Mouse (Mus musculus) erythroblast, adult 5-6 weeks (primary cell): ENCODE measurements around the gene Olfr739. TPM values are rescaled to one million over a fixed set of nuclear protein-coding genes. Genes with fewer than 3 reads are reported as not detected.

Source experiments
- ATAC-seq: replicated peaks from 2 replicates; pipeline ENCODE4 v1.8.0; 2016; ENCODE audit warnings: moderate number of reproducible peaks, mild to moderate bottlenecking, moderate TSS enrichment, inconsistent platforms; ENCODE audit not compliant: poor library complexity, low FRiP score, severe bottlenecking
- total RNA-seq, 2 experiments: library from RNA; stranded (forward) in 1 of 2; stranded (reverse) in 1 of 2; fragments of 150-400 nt in 1 of 2; fragments of 200-764, 138-1000 nt in 1 of 2; gene quantifications; 2 replicates each; pipeline versions ENCODE4 v1.2.3 to v1.2.4; 2015 to 2017; ENCODE audit warnings: low replicate concordance in 2 of 2

Olfr739 gene
- not detected in 2 replicates for total RNA-seq (2015; ENCODE audit: low replicate concordance)
- not detected in 2 replicates for total RNA-seq (2017; ENCODE audit: low replicate concordance)

GRCm38 (mm10) chr14:50418326-50418725 lies at the start of gene Olfr739:
Gene Olfr739 (plus strand): TSS chr14:50418626.
- no peak for ATAC-seq

GRCm38 (mm10) chr14:50380863-50381262 lies 37.6 kb upstream of the Olfr739 start, which contains the start of gene Olfr736:
Gene Olfr736 (plus strand): TSS chr14:50381163.
- ATAC-seq: no peak

- no peak for ATAC-seq
Measured at GRCm38 (mm10) chr14:50407268-50407667, 11.2 kb upstream of the Olfr739 start, which contains the start of gene Olfr738. Gene Olfr738 (plus strand): TSS chr14:50407568.

GRCm38 (mm10) chr14:50445245-50445644 lies 26.8 kb downstream of the Olfr739 start, which contains the start of gene Olfr740:
Gene Olfr740 (plus strand): TSS chr14:50445545.
- ATAC-seq: no peak

GRCm38 (mm10) chr14:50472438-50472837 lies 54.0 kb downstream of the Olfr739 start, which contains the start of gene Olfr741:
Gene Olfr741 (plus strand): TSS chr14:50472738.
- no peak for ATAC-seq

Other genes with a start within 250 kb of the Olfr739 start
- gene Olfr730, start 230.4 kb upstream of the Olfr739 start, total RNA-seq (2015; ENCODE audit: low replicate concordance): not detected in 2 replicates
- not detected in 2 replicates for gene Olfr730, start 230.4 kb upstream of the Olfr739 start, total RNA-seq (2017; ENCODE audit: low replicate concordance)
- gene Olfr731, start 176.8 kb upstream of the Olfr739 start, total RNA-seq (2015; ENCODE audit: low replicate concordance): not detected in 2 replicates
- gene Olfr731, start 176.8 kb upstream of the Olfr739 start, total RNA-seq (2017; ENCODE audit: low replicate concordance): not detected in 2 replicates
- gene Olfr732, start 134.4 kb upstream of the Olfr739 start, total RNA-seq (2015; ENCODE audit: low replicate concordance): not detected in 2 replicates
- gene Olfr732, start 134.4 kb upstream of the Olfr739 start, total RNA-seq (2017; ENCODE audit: low replicate concordance): not detected in 2 replicates
- not detected in 2 replicates for gene Olfr733, start 117.1 kb upstream of the Olfr739 start, total RNA-seq (2015; ENCODE audit: low replicate concordance)
- not detected in 2 replicates for gene Olfr733, start 117.1 kb upstream of the Olfr739 start, total RNA-seq (2017; ENCODE audit: low replicate concordance)
- gene Olfr734, start 91.9 kb upstream of the Olfr739 start, total RNA-seq (2015; ENCODE audit: low replicate concordance): not detected in 2 replicates
- not detected in 2 replicates for gene Olfr734, start 91.9 kb upstream of the Olfr739 start, total RNA-seq (2017; ENCODE audit: low replicate concordance)
- not detected in 2 replicates for gene Olfr735, start 69.8 kb upstream of the Olfr739 start, total RNA-seq (2015; ENCODE audit: low replicate concordance)
- not detected in 2 replicates for gene Olfr735, start 69.8 kb upstream of the Olfr739 start, total RNA-seq (2017; ENCODE audit: low replicate concordance)
- 0.42 TPM in 1 of 2 replicates, not detected in the other for gene Tlr11, start 60.7 kb upstream of the Olfr739 start, total RNA-seq (2015; ENCODE audit: low replicate concordance)
- not detected in 2 replicates for gene Tlr11, start 60.7 kb upstream of the Olfr739 start, total RNA-seq (2017; ENCODE audit: low replicate concordance)
- not detected in 2 replicates for gene Olfr736, start 37.5 kb upstream of the Olfr739 start, total RNA-seq (2015; ENCODE audit: low replicate concordance)
- not detected in 2 replicates for gene Olfr736, start 37.5 kb upstream of the Olfr739 start, total RNA-seq (2017; ENCODE audit: low replicate concordance)
- not detected in 2 replicates for gene Olfr738, start 11.1 kb upstream of the Olfr739 start, total RNA-seq (2015; ENCODE audit: low replicate concordance)
- gene Olfr738, start 11.1 kb upstream of the Olfr739 start, total RNA-seq (2017; ENCODE audit: low replicate concordance): not detected in 2 replicates
- gene Olfr740, start 26.9 kb downstream of the Olfr739 start, total RNA-seq (2015; ENCODE audit: low replicate concordance): 0.38 TPM in 1 of 2 replicates, not detected in the other
- gene Olfr740, start 26.9 kb downstream of the Olfr739 start, total RNA-seq (2017; ENCODE audit: low replicate concordance): not detected in 2 replicates
- gene Olfr741, start 54.1 kb downstream of the Olfr739 start, total RNA-seq (2015; ENCODE audit: low replicate concordance): not detected in 2 replicates
- gene Olfr741, start 54.1 kb downstream of the Olfr739 start, total RNA-seq (2017; ENCODE audit: low replicate concordance): 0.56 TPM in 1 of 2 replicates, not detected in the other
- not detected in 2 replicates for gene Olfr742, start 85.0 kb downstream of the Olfr739 start, total RNA-seq (2015; ENCODE audit: low replicate concordance)
- gene Olfr742, start 85.0 kb downstream of the Olfr739 start, total RNA-seq (2017; ENCODE audit: low replicate concordance): not detected in 2 replicates
- gene Olfr743, start 103.2 kb downstream of the Olfr739 start, total RNA-seq (2015; ENCODE audit: low replicate concordance): not detected in 2 replicates
- gene Olfr743, start 103.2 kb downstream of the Olfr739 start, total RNA-seq (2017; ENCODE audit: low replicate concordance): not detected in 2 replicates
- gene Olfr744, start 196.3 kb downstream of the Olfr739 start, total RNA-seq (2015; ENCODE audit: low replicate concordance): not detected in 2 replicates
- not detected in 2 replicates for gene Olfr744, start 196.3 kb downstream of the Olfr739 start, total RNA-seq (2017; ENCODE audit: low replicate concordance)
- gene Olfr745, start 220.8 kb downstream of the Olfr739 start, total RNA-seq (2015; ENCODE audit: low replicate concordance): not detected in 2 replicates
- not detected in 2 replicates for gene Olfr745, start 220.8 kb downstream of the Olfr739 start, total RNA-seq (2017; ENCODE audit: low replicate concordance)
- gene Olfr746, start 228.5 kb downstream of the Olfr739 start, total RNA-seq (2015; ENCODE audit: low replicate concordance): not detected in 2 replicates
- gene Olfr746, start 228.5 kb downstream of the Olfr739 start, total RNA-seq (2017; ENCODE audit: low replicate concordance): not detected in 2 replicates